ENCODE assay signal across 9 mouse cellular contexts in the genomic region with DNA sequence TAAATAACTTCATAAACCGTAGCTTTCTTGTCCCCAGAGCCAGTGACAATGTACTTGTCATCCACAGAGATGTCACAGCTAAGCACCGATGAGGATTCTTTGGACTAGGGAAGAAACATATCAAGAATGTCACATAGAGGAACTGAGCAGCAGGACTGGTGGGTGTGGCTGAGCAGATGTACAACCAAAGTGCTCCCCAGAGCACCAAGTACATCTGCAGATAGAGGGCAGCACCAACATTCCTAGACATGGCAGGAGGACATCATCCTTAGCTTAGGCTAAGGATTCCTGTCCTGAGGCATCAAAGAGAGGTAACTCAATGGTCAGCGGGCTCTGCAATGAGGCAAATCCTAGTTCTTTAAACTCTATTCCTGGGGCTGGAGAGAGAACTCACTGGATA.
A peak's percentile ranks its signal among the peaks of the same experiment; 100 is the strongest.
DNase-seq lines count a peak whose midpoint lies in the region; ATAC-seq lines count a peak whose summit lies in the region.
"Had no signal": no experiment of that assay in that cellular context is flagged by ENCODE, and none has a peak within 500 bp of the region (broad histone marks: within the 10 kb centered on the region; RNA-seq: fewer than 3 reads in every experiment).

No protein-coding gene starts in this region.

- no peaks in the 10 kb centered on the region for H3K27me3 ChIP-seq in limb, embryonic 10.5 days (ENCODE audit: low read depth, poor library complexity, severe bottlenecking)
- H3K27me3 ChIP-seq: lung, embryonic 15.5 days had no signal

- no peak overlapping the region for H3K4me3 ChIP-seq in limb, embryonic 10.5 days
- H3K4me3 ChIP-seq: lung, embryonic 15.5 days had no signal

- ATAC-seq in inflammation-experienced regulatory T-cells, adult 6 months, result no peak

- H3K4me1 ChIP-seq in limb, embryonic 10.5 days, result no peaks in the 10 kb centered on the region
- H3K4me1 ChIP-seq: lung, embryonic 15.5 days had no signal

- WGBS in limb, embryonic 10.5 days, result 92% methylated on average over 3 of the region's 3 CpGs

- H3K27ac ChIP-seq in limb, embryonic 10.5 days, result no peak overlapping the region
- H3K27ac ChIP-seq: lung, embryonic 15.5 days had no signal

- H3K36me3 ChIP-seq in limb, embryonic 10.5 days, result peaks cover 73% of the 10 kb centered on the region

- H3K9me3 ChIP-seq in limb, embryonic 10.5 days (replicated peaks), result no peaks in the 10 kb centered on the region
- H3K9me3 ChIP-seq: lung, embryonic 15.5 days had no signal

- peak; percentile 29 to 31 for DNase-seq in cerebellum, postnatal 10 days
- no peak for DNase-seq in cerebellum, adult 11 months
- DNase-seq in A20 (ENCODE audit: low read depth, low spot score), result peak; percentile 67
- DNase-seq in embryo, embryonic 10.5 days (ENCODE audit: low spot score), result peak; percentile 35
- peak; percentile 43 for DNase-seq in lung, postnatal 10 days
- DNase-seq in limb, embryonic 10.5 days (ENCODE audit: low spot score), result no peak
- DNase-seq in cerebellum, adult 8-10 months, result no peak

Comparison
In these comparisons a context has a peak if more than half of its experiments do, and no peak if none do; other contexts are left out.
1. DNase-seq: peak in cerebellum, postnatal 10 days (2 of 2), A20 (single experiment), embryo, embryonic 10.5 days (single experiment) and lung, postnatal 10 days (single experiment); none in cerebellum, adult 11 months (single experiment), limb, embryonic 10.5 days (single experiment) and cerebellum, adult 8-10 months (single experiment).